Mouse (Mus musculus) embryonic facial prominence, embryonic 11.5 days (tissue): ENCODE results near the gene Ptges3l. TPM values are rescaled to one million over a fixed set of nuclear protein-coding genes. Genes with fewer than 3 reads are reported as not detected.
A peak's percentile ranks its signal among the peaks of the same experiment; 100 is the strongest.

Experiments
- ATAC-seq: fragments of 200-750 bp; cut with Nextera tagmentation; replicated peaks from 2 replicates; pipeline ENCODE4 v1.8.0; 2017; ENCODE audit warnings: low read depth; ENCODE audit not compliant: insufficient number of reproducible peaks, low FRiP score, low TSS enrichment
- DNase-seq: peaks from one replicate; pipeline ENCODE4 v3.0.0-alpha.2; 2015; ENCODE audit warnings: low spot score
- H3K27ac ChIP-seq: fragments of 300-500 bp; sonication (generic); replicated peaks from 2 replicates; pipeline ENCODE4 v1.5.1; 2014; ENCODE audit warnings: mild to moderate bottlenecking, low read depth, low read length, control low read depth
- H3K27me3 ChIP-seq: fragments of 300-500 bp; sonication (generic); 2 replicates; pipeline ENCODE4 v1.6.1; 2014; ENCODE audit warnings: mild to moderate bottlenecking, low read length, moderate library complexity, mixed read lengths; ENCODE audit not compliant: control insufficient read depth, insufficient read depth
- H3K36me3 ChIP-seq: fragments of 300-500 bp; sonication (generic); replicated peaks from 2 replicates; pipeline ENCODE4 v1.6.1; 2014; ENCODE audit warnings: low read depth, mild to moderate bottlenecking, low read length, moderate library complexity, mixed read lengths; ENCODE audit not compliant: control insufficient read depth, insufficient read depth
- H3K4me1 ChIP-seq: fragments of 300-500 bp; sonication (generic); 2 replicates; pipeline ENCODE4 v1.6.1; 2014; ENCODE audit warnings: low read length, mixed read lengths; ENCODE audit not compliant: control insufficient read depth, insufficient read depth
- H3K4me2 ChIP-seq: fragments of 300-500 bp; sonication (generic); 2 replicates; pipeline ENCODE4 v1.6.1; 2014; ENCODE audit warnings: low read depth, mild to moderate bottlenecking, control low read depth, low read length, moderate library complexity
- H3K4me3 ChIP-seq: fragments of 300-500 bp; sonication (generic); 2 replicates; pipeline ENCODE4 v1.5.1; 2014; ENCODE audit warnings: low read depth, low read length, control low read depth
- H3K9ac ChIP-seq: fragments of 300-500 bp; sonication (generic); replicated peaks from 2 replicates; pipeline ENCODE4 v1.6.1; 2014; ENCODE audit warnings: mild to moderate bottlenecking, control low read depth, low read length
- H3K9me3 ChIP-seq: fragments of 300-500 bp; sonication (generic); replicated peaks from 2 replicates; pipeline ENCODE4 v1.6.1; 2016; ENCODE audit warnings: mild to moderate bottlenecking, low read length, inconsistent platforms, mixed read lengths; ENCODE audit not compliant: control insufficient read depth
- WGBS: fragments of 180-500 bp; shearing (Covaris S2); extraction: QIAGEN DNeasy Blood & Tissue Kit; methylation state at CpG from one replicate; pipeline ENCODE4 v1.1.7; 2014; 5-methylcytosine and 5-hydroxymethylcytosine counted together
- polyA plus RNA-seq: library from polyadenylated mRNA; unstranded; fragments of >200 nt; fragmentation: Nextera tagmentation; extraction: Ambion mirVana; gene quantifications from 2 replicates; pipeline ENCODE4 v1.2.1, GENCODE M21; 2014

The Ptges3l gene
- polyA plus RNA-seq, 1 experiment from 2014 or later, result 3.5 TPM

GRCm38 (mm10) chr11:101431327-101431726 is 6.2 kb upstream of the Ptges3l start:
- Histone ChIP-seq H3K36me3 (peaks cover 4% of the 10 kb centered on the region), H3K4me3 (no peak overlapping the region), H3K9ac (no peak overlapping the region), H3K4me2 (no peak overlapping the region), H3K9me3 (no peaks in the 10 kb centered on the region), H3K27me3 (no peaks in the 10 kb centered on the region), H3K27ac (no peak overlapping the region), H3K4me1 (no peaks in the 10 kb centered on the region)
- DNase-seq, result no peak
- WGBS, result 92% methylated on average over 9 of the region's 9 CpGs
- no peak for ATAC-seq

DNA sequence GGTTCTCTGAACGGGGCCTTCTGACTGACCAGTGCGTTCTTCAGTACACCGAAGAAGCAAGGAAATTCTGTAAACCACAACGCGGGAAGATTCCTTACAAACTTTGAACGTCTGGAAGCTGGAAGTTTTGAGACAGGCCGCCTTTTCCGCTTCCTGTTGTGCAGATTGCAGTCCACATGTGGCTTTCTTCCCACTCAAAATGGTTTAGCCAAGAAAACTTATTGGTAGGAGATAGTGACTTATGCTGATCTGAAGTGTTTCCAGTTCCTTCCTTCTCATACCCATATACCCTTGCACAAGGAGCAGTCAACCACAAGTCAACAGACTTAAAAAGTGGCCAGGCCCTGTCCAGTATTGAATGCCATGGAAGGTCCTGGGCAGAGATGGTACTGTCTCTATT is 1.0 kb upstream of the Ptges3l start:
- H3K27me3 ChIP-seq, result no peaks in the 10 kb centered on the region
- DNase-seq (no peak), ATAC-seq (no peak)
- H3K9me3 ChIP-seq, result no peaks in the 10 kb centered on the region
- peak overlapping the region; percentile 79 for H3K4me2 ChIP-seq
- peaks cover 2% of the 10 kb centered on the region; the same call in 1 of the 2 replicates for H3K36me3 ChIP-seq
- H3K4me3 ChIP-seq, result peak overlapping the region; percentile 74
- no peak overlapping the region for H3K9ac ChIP-seq
- H3K4me1 ChIP-seq, result no peaks in the 10 kb centered on the region
- WGBS, result 65% methylated on average over 8 of the region's 8 CpGs
- no peak overlapping the region for H3K27ac ChIP-seq

- no peaks in the 10 kb centered on the region for H3K27me3 ChIP-seq
- no peaks in the 10 kb centered on the region for H3K4me1 ChIP-seq
- H3K9ac ChIP-seq, result peak within 1 kb of the TSS; percentile 66
- no peaks in the 10 kb centered on the region for H3K9me3 ChIP-seq
- H3K27ac ChIP-seq, result peak within 1 kb of the TSS; percentile 30
- peak; percentile 35; the same call in 1 of the 2 replicates for ATAC-seq
- 4% methylated on average over 23 of the region's 23 CpGs for WGBS
- peak within 1 kb of the TSS; percentile 74 for H3K4me3 ChIP-seq
- no peaks in the 10 kb centered on the region for H3K36me3 ChIP-seq
- DNase-seq, result no peak
- peak within 1 kb of the TSS; percentile 79 for H3K4me2 ChIP-seq
Observed at GRCm38 (mm10) chr11:101424105-101424851, 855 bp downstream of the Ptges3l start, which contains the start of gene Gm27029. Gene Gm27029, minus strand, starts transcription at chr11:101424796.

DNA sequence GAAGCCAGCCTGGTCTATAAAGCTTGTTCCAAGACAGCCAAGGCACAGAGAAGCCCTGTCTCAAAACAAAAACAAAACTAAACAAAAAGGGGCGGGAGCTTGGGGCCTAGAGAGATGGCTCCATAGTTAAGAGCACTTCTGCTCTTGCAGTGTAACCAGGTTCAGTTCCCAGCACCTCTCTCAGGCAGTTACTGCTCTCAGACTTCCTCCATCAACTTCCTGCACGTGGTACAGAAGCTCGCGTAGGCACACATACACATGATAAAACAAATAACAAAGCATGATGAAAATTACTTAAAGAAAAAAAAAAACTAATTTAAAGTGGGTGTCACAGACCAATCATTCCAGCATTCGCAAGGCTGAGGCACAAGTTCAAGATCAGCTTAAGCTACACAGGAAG is 5.0 kb downstream of the Ptges3l start:
- H3K27me3 ChIP-seq, result no peaks in the 10 kb centered on the region
- no peaks in the 10 kb centered on the region for H3K9me3 ChIP-seq
- no peak overlapping the region for H3K4me2 ChIP-seq
- DNase-seq (no peak), ATAC-seq (no peak)
- no peak overlapping the region for H3K4me3 ChIP-seq
- H3K27ac ChIP-seq, result no peak overlapping the region
- WGBS, result 86% methylated on average over 5 of the region's 5 CpGs
- peaks cover 3% of the 10 kb centered on the region; the same call in 1 of the 2 replicates for H3K4me1 ChIP-seq
- H3K9ac ChIP-seq, result no peak overlapping the region
- H3K36me3 ChIP-seq, result no peaks in the 10 kb centered on the region

DNA sequence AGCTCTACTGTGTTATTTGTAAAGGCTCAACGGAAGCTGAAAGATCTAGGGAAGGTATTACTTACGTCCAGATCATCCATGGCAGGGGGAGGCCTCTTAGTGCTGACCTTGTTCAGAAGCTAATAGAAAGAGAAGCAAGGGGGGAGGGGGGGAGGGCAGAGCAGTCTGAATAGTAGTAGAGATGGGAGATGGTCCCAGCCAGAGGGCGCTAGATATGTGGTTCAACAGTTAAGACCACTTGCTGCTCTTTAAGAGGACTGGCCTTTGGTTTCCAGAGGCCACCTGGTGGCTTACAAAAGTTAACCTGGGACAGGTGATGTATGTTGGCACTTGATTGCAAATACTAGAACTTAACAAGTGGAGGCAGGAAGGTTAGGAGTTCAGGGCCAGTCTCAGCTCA is 5.5 kb downstream of the Ptges3l start:
- no peak for ATAC-seq
- no peak overlapping the region for H3K9ac ChIP-seq
- H3K4me1 ChIP-seq, result peaks cover 3% of the 10 kb centered on the region; the same call in 1 of the 2 replicates
- H3K4me2 ChIP-seq, result no peak overlapping the region
- peak; percentile 20 for DNase-seq
- H3K27me3 ChIP-seq, result no peaks in the 10 kb centered on the region
- no peaks in the 10 kb centered on the region for H3K9me3 ChIP-seq
- 23% methylated on average over 3 of the region's 3 CpGs for WGBS
- no peak overlapping the region for H3K27ac ChIP-seq
- no peak overlapping the region for H3K4me3 ChIP-seq
- H3K36me3 ChIP-seq, result no peaks in the 10 kb centered on the region

- Histone ChIP-seq H3K4me3 (no peak overlapping the region), H3K27ac (no peak overlapping the region), H3K4me2 (no peak overlapping the region), H3K27me3 (no peaks in the 10 kb centered on the region), H3K4me1 (peaks cover 3% of the 10 kb centered on the region; the same call in 1 of the 2 replicates), H3K36me3 (no peaks in the 10 kb centered on the region), H3K9ac (no peak overlapping the region), H3K9me3 (no peaks in the 10 kb centered on the region)
- DNase-seq (no peak), ATAC-seq (no peak)
- 48% methylated on average over 6 of the region's 6 CpGs for WGBS
Observed at GRCm38 (mm10) chr11:101418991-101419390, 6.1 kb downstream of the Ptges3l start.

- H3K27me3 ChIP-seq, result no peaks in the 10 kb centered on the region
- no peaks in the 10 kb centered on the region for H3K9me3 ChIP-seq
- H3K9ac ChIP-seq, result peak within 1 kb of the TSS; percentile 90
- no peaks in the 10 kb centered on the region for H3K36me3 ChIP-seq
- DNase-seq, result peak; percentile 93
- H3K4me3 ChIP-seq, result peak within 1 kb of the TSS; percentile 87
- peak; percentile 82 for ATAC-seq
- under 1% methylated on average over 45 of the region's 45 CpGs for WGBS
- peak within 1 kb of the TSS; percentile 81 for H3K4me2 ChIP-seq
- peaks cover 3% of the 10 kb centered on the region; the same call in 1 of the 2 replicates for H3K4me1 ChIP-seq
- H3K27ac ChIP-seq, result peak within 1 kb of the TSS; percentile 59; the same call in 1 of the 2 replicates
Observed at GRCm38 (mm10) chr11:101417101-101417855, 7.9 kb downstream of the Ptges3l start, which contains the start of gene Aarsd1. Gene Aarsd1, minus strand, starts transcription at chr11:101417615.
